Mouse (Mus musculus) C2C12 (cell line): ENCODE results near the gene Egfr.

Source experiments
- CEBPB ChIP-seq: IDR thresholded peaks from one replicate; pipeline ENCODE4 v1.6.1; 2011; ENCODE audit warnings: low read depth, mild to moderate bottlenecking, control low read depth, moderate library complexity
- CTCF ChIP-seq: IDR thresholded peaks from one replicate; pipeline ENCODE4 v1.5.1; 2011; ENCODE audit not compliant: control insufficient read depth, insufficient read depth, insufficient read length
- FOSL1 ChIP-seq: IDR thresholded peaks from one replicate; pipeline ENCODE4 v1.8.0; 2011; ENCODE audit warnings: mild to moderate bottlenecking, low read length; ENCODE audit not compliant: poor library complexity, insufficient read depth, severe bottlenecking
- MAX ChIP-seq: IDR thresholded peaks from one replicate; pipeline ENCODE4 v1.6.1; 2011; ENCODE audit warnings: mild to moderate bottlenecking, control low read depth
- MYOD1 ChIP-seq: IDR thresholded peaks from one replicate; pipeline ENCODE4 v1.6.1; 2011; ENCODE audit warnings: low read depth; ENCODE audit not compliant: control insufficient read depth, insufficient read length
- MYOG ChIP-seq: IDR thresholded peaks from one replicate; pipeline ENCODE4 v1.6.1; 2011; ENCODE audit not compliant: control insufficient read depth, insufficient read length; ENCODE audit errors: extremely low read depth
- USF1 ChIP-seq: IDR thresholded peaks from one replicate; pipeline ENCODE4 v1.6.1; 2011; ENCODE audit warnings: low read depth, mild to moderate bottlenecking, control low read depth, moderate library complexity

DNA sequence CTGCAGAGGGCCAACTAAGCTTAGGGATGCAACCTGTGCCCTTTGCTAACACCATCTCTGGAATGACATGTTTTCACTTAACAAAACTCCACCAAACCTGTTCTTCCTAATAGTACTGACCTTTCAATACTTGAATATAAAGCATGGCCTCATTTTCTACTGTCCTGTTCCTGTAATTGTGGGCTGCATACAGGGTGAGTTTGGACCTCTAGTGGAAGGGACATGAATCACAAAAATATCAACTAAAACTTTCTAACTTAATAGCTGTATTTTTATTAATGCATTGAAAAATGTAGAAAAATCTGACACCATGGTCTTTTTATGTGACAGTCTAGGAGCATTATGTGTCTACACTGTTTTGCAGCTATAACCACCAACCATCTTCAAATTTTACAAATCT is 111.5 kb downstream of the Egfr start:
- no peak for TF ChIP-seq USF1
- TF ChIP-seq CTCF = no peak
- no peak for TF ChIP-seq MYOG
- TF ChIP-seq MYOD1 = no peak
- TF ChIP-seq CEBPB = no peak
- no peak for TF ChIP-seq FOSL1
- TF ChIP-seq MAX = no peak
